Mouse (Mus musculus): Measurements from ENCODE around the gene Mrpl33. TPM values are rescaled to one million over a fixed set of nuclear protein-coding genes. Genes with fewer than 3 reads are reported as not detected.

The Mrpl33 gene
- polyA plus RNA-seq (2014; fragmentation: Nextera tagmentation; extraction: Ambion mirVana): 213 and 215 TPM in 2 replicates

- Histone ChIP-seq H3K9ac (ENCODE audit: low read depth, low read length) (peak within 1 kb of the TSS; percentile 50; the same call in 1 of the 2 replicates), H3K4me3 (ENCODE audit: low read depth, low read length) (peak within 1 kb of the TSS; percentile 13; the same call in 1 of the 2 replicates), H3K27ac (ENCODE audit: low read depth, low read length) (no peak within 1 kb of the TSS), H3K9me3 (ENCODE audit: control insufficient read depth, low read length) (no peaks in the 10 kb centered on the region), H3K4me2 (replicated peaks; ENCODE audit: low read depth, low read length) (peak within 1 kb of the TSS; percentile 41), H3K27me3 (ENCODE audit: control insufficient read depth, insufficient read depth, low read length) (no peaks in the 10 kb centered on the region), H3K36me3 (ENCODE audit: control insufficient read depth, insufficient read depth, low read length) (no peaks in the 10 kb centered on the region), H3K4me1 (replicated peaks; ENCODE audit: control insufficient read depth, insufficient read depth, low read length) (no peaks in the 10 kb centered on the region)
- ATAC-seq (ENCODE audit: low FRiP score) (no peak), DNase-seq (ENCODE audit: low spot score) (peak; percentile 50)
- WGBS: 10% methylated on average over 26 of the region's 26 CpGs
Observed at GRCm38 (mm10) chr5:31596481-31597429, at the start of gene Mrpl33. Mrpl33 (plus strand) TSS chr5:31596935.

- ATAC-seq (ENCODE audit: low FRiP score): no peak
- 0 out of 2 replicates have a peak, but pooled peaks cover 3% of the 10 kb centered on the region for H3K36me3 ChIP-seq (ENCODE audit: control insufficient read depth, insufficient read depth, low read length)
Observed at GRCm38 (mm10) chr5:31559401-31559800, 37.3 kb upstream of the Mrpl33 start.

GRCm38 (mm10) chr5:31560352-31560751, 36.4 kb upstream of the Mrpl33 start:
- H3K9me3 ChIP-seq (ENCODE audit: control insufficient read depth, low read length): no peaks in the 10 kb centered on the region
- no peak overlapping the region for H3K4me3 ChIP-seq (ENCODE audit: low read depth, low read length)
- ATAC-seq (ENCODE audit: low FRiP score): no peak
- H3K4me2 ChIP-seq (replicated peaks; ENCODE audit: low read depth, low read length): no peak overlapping the region
- no peak overlapping the region for H3K9ac ChIP-seq (ENCODE audit: low read depth, low read length)
- DNase-seq (ENCODE audit: low spot score): no peak
- WGBS: 96% methylated on average over 2 of the region's 2 CpGs
- H3K4me1 ChIP-seq (replicated peaks; ENCODE audit: control insufficient read depth, insufficient read depth, low read length): no peaks in the 10 kb centered on the region
- H3K27ac ChIP-seq (ENCODE audit: low read depth, low read length): no peak overlapping the region
- H3K36me3 ChIP-seq (ENCODE audit: control insufficient read depth, insufficient read depth, low read length): 0 out of 2 replicates have a peak, but pooled peaks cover 3% of the 10 kb centered on the region
- H3K27me3 ChIP-seq (ENCODE audit: control insufficient read depth, insufficient read depth, low read length): no peaks in the 10 kb centered on the region

More at GRCm38 (mm10) chr5:31559401-31559800, 37.3 kb upstream of the Mrpl33 start:
- 57% methylated on average over 1 of the region's 1 CpGs for WGBS
- H3K9me3 ChIP-seq (ENCODE audit: control insufficient read depth, low read length): no peaks in the 10 kb centered on the region
- DNase-seq (ENCODE audit: low spot score): no peak
- no peaks in the 10 kb centered on the region for H3K27me3 ChIP-seq (ENCODE audit: control insufficient read depth, insufficient read depth, low read length)
- no peaks in the 10 kb centered on the region for H3K4me1 ChIP-seq (replicated peaks; ENCODE audit: control insufficient read depth, insufficient read depth, low read length)
- H3K4me3 ChIP-seq (ENCODE audit: low read depth, low read length): no peak overlapping the region
- H3K4me2 ChIP-seq (replicated peaks; ENCODE audit: low read depth, low read length): no peak overlapping the region
- H3K9ac ChIP-seq (ENCODE audit: low read depth, low read length): no peak overlapping the region
- no peak overlapping the region for H3K27ac ChIP-seq (ENCODE audit: low read depth, low read length)

GRCm38 (mm10) chr5:31562036-31562666, 34.6 kb upstream of the Mrpl33 start:
- Histone ChIP-seq H3K4me1 (replicated peaks; ENCODE audit: control insufficient read depth, insufficient read depth, low read length) (no peaks in the 10 kb centered on the region), H3K9me3 (ENCODE audit: control insufficient read depth, low read length) (no peaks in the 10 kb centered on the region), H3K4me2 (replicated peaks; ENCODE audit: low read depth, low read length) (no peak overlapping the region), H3K36me3 (ENCODE audit: control insufficient read depth, insufficient read depth, low read length) (no peaks in the 10 kb centered on the region), H3K9ac (ENCODE audit: low read depth, low read length) (no peak overlapping the region), H3K4me3 (ENCODE audit: low read depth, low read length) (no peak overlapping the region), H3K27ac (ENCODE audit: low read depth, low read length) (no peak overlapping the region), H3K27me3 (ENCODE audit: control insufficient read depth, insufficient read depth, low read length) (no peaks in the 10 kb centered on the region)
- DNase-seq (ENCODE audit: low spot score) (no peak), ATAC-seq (ENCODE audit: low FRiP score) (no peak)
- WGBS: 90% methylated on average over 7 of the region's 7 CpGs

GRCm38 (mm10) chr5:31563496-31563895, 33.2 kb upstream of the Mrpl33 start:
- ATAC-seq (ENCODE audit: low FRiP score): no peak
- Histone ChIP-seq H3K4me1 (replicated peaks; ENCODE audit: control insufficient read depth, insufficient read depth, low read length) (no peaks in the 10 kb centered on the region), H3K4me3 (ENCODE audit: low read depth, low read length) (no peak overlapping the region), H3K36me3 (ENCODE audit: control insufficient read depth, insufficient read depth, low read length) (no peaks in the 10 kb centered on the region), H3K27ac (ENCODE audit: low read depth, low read length) (no peak overlapping the region), H3K4me2 (replicated peaks; ENCODE audit: low read depth, low read length) (no peak overlapping the region), H3K27me3 (ENCODE audit: control insufficient read depth, insufficient read depth, low read length) (no peaks in the 10 kb centered on the region), H3K9me3 (ENCODE audit: control insufficient read depth, low read length) (no peaks in the 10 kb centered on the region), H3K9ac (ENCODE audit: low read depth, low read length) (no peak overlapping the region)
- WGBS: 6% methylated on average over 6 of the region's 6 CpGs
- DNase-seq (ENCODE audit: low spot score): peak; percentile 88

GRCm38 (mm10) chr5:31563905-31564304, 32.8 kb upstream of the Mrpl33 start:
- no peak overlapping the region for H3K4me3 ChIP-seq (ENCODE audit: low read depth, low read length)
- no peaks in the 10 kb centered on the region for H3K36me3 ChIP-seq (ENCODE audit: control insufficient read depth, insufficient read depth, low read length)
- no peak for ATAC-seq (ENCODE audit: low FRiP score)
- H3K9ac ChIP-seq (ENCODE audit: low read depth, low read length): no peak overlapping the region
- no peaks in the 10 kb centered on the region for H3K9me3 ChIP-seq (ENCODE audit: control insufficient read depth, low read length)
- no peak overlapping the region for H3K27ac ChIP-seq (ENCODE audit: low read depth, low read length)
- no peak for DNase-seq (ENCODE audit: low spot score)
- H3K27me3 ChIP-seq (ENCODE audit: control insufficient read depth, insufficient read depth, low read length): no peaks in the 10 kb centered on the region
- H3K4me2 ChIP-seq (replicated peaks; ENCODE audit: low read depth, low read length): no peak overlapping the region
- WGBS: 47% methylated on average over 7 of the region's 7 CpGs
- no peaks in the 10 kb centered on the region for H3K4me1 ChIP-seq (replicated peaks; ENCODE audit: control insufficient read depth, insufficient read depth, low read length)

GRCm38 (mm10) chr5:31564976-31565375, 31.8 kb upstream of the Mrpl33 start:
- WGBS: 88% methylated on average over 4 of the region's 4 CpGs

GRCm38 (mm10) chr5:31566026-31566425, 30.7 kb upstream of the Mrpl33 start:
- ATAC-seq (ENCODE audit: low FRiP score) (no peak), DNase-seq (ENCODE audit: low spot score) (no peak)
- no peak overlapping the region for H3K9ac ChIP-seq (ENCODE audit: low read depth, low read length)
- 84% methylated on average over 7 of the region's 7 CpGs for WGBS
- no peaks in the 10 kb centered on the region for H3K4me1 ChIP-seq (replicated peaks; ENCODE audit: control insufficient read depth, insufficient read depth, low read length)
- no peak overlapping the region for H3K4me3 ChIP-seq (ENCODE audit: low read depth, low read length)
- H3K27me3 ChIP-seq (ENCODE audit: control insufficient read depth, insufficient read depth, low read length): no peaks in the 10 kb centered on the region
- H3K4me2 ChIP-seq (replicated peaks; ENCODE audit: low read depth, low read length): no peak overlapping the region
- no peaks in the 10 kb centered on the region for H3K9me3 ChIP-seq (ENCODE audit: control insufficient read depth, low read length)
- no peaks in the 10 kb centered on the region for H3K36me3 ChIP-seq (ENCODE audit: control insufficient read depth, insufficient read depth, low read length)
- no peak overlapping the region for H3K27ac ChIP-seq (ENCODE audit: low read depth, low read length)

More at GRCm38 (mm10) chr5:31564976-31565375, 31.8 kb upstream of the Mrpl33 start:
- no peaks in the 10 kb centered on the region for H3K4me1 ChIP-seq (replicated peaks; ENCODE audit: control insufficient read depth, insufficient read depth, low read length)
- no peaks in the 10 kb centered on the region for H3K27me3 ChIP-seq (ENCODE audit: control insufficient read depth, insufficient read depth, low read length)
- H3K9ac ChIP-seq (ENCODE audit: low read depth, low read length): no peak overlapping the region
- H3K9me3 ChIP-seq (ENCODE audit: control insufficient read depth, low read length): no peaks in the 10 kb centered on the region
- DNase-seq (ENCODE audit: low spot score) (no peak), ATAC-seq (ENCODE audit: low FRiP score) (no peak)
- H3K4me2 ChIP-seq (replicated peaks; ENCODE audit: low read depth, low read length): no peak overlapping the region
- H3K27ac ChIP-seq (ENCODE audit: low read depth, low read length): no peak overlapping the region
- H3K36me3 ChIP-seq (ENCODE audit: control insufficient read depth, insufficient read depth, low read length): no peaks in the 10 kb centered on the region
- H3K4me3 ChIP-seq (ENCODE audit: low read depth, low read length): no peak overlapping the region

Data from hindbrain, embryonic 11.5 days (tissue).